Mouse (Mus musculus) layer of hippocampus, postnatal 10 days (tissue): ENCODE measurements around the gene Foxs1. TPM values are rescaled to one million over a fixed set of nuclear protein-coding genes. Genes with fewer than 3 reads are reported as not detected.

Experiments
- DNase-seq, 2 experiments: peaks; one replicate each; pipeline ENCODE4 v3.0.0; 2021; ENCODE audit warnings: low spot score in 2 of 2
- total RNA-seq, 2 experiments: library from RNA; stranded (reverse); gene quantifications; 2 replicates each; pipeline ENCODE4 v1.2.3; 2021

Gene Foxs1
- total RNA-seq, 2 experiments from 2014 or later: 1.5 TPM

DNA sequence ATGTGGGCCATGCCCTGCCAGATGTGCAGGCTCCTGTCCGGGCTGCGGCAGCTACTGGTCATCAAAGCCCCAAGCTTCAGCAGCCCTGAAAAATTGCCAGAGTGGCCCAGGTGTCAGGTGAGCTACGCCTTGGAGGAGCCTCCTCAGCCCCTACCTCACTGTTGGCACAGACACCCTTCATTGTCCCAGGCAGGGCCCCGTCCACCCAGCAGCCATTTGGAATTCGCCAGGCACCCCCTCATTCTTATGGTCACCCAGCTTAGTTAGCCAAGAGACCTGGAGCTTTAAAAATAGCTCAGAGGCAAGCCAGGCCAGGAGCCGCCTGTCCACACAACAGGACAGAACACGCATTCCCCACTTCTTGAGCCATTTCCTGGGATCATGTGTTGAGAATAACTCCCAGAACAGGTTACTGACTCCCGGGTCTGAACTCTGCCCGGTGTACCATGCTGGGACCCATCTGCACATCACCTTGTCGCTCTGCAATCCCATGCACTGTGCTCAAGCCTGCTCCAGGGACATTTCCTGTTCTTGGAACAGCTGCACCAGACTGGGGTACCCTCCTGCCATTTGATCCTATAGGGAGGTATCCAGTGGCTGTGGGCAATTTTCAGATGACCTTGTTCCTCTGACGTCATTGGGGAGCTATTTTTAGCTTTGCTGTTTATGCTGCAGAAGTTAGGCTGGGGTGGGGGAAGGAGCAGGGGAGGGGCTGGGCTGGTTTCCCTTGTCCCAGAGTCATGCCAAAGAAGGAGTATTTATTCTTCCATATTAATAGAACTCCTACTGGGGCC is 27.8 kb downstream of the Foxs1 start:
- no peak for DNase-seq

DNA sequence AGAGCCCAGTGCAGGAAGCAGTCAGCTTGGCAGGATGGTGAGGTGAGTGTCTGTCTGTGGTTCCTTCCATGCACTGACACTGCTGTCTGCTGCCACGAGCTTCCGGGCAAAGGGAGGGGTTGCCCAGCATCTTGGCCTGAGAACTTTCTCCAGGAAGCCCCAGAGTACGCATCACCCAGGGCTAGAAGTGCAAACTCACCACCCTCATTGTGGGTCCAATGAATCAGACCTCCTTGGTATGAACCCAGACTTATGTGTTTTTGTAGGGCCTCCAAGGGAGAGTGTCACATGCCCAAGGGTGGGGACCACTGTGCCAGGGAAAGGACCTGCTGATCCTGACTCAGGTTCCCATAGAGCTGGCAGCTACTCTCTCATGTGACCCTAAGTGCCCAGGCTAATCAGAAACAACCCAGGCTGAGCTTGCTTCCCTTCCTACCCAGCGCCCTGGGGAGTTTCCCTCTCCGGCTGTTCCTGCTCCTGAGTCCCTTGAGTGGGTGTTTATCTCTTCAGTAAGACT is 28.8 kb downstream of the Foxs1 start:
- no peak for DNase-seq

DNA sequence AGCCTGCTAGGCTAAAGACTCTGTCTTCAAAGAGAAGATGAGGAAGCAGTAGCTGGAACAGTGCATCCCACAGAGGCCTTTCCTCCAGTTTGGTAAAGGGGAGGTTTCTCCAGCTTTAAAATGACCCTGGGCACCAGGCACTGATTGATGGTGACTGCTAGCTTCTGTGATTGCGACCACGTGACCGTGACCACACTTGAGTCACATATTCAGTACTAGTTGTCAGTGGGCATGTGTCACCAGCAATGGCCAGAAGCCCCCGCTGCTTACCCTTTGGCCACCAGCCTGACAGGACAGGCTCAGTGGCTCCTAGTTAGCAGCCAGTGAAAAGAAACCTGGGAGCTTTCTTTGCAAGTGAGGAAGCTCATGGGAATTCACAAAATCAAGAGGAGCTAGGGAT is 29.4 kb downstream of the Foxs1 start:
- DNase-seq: no peak

DNA sequence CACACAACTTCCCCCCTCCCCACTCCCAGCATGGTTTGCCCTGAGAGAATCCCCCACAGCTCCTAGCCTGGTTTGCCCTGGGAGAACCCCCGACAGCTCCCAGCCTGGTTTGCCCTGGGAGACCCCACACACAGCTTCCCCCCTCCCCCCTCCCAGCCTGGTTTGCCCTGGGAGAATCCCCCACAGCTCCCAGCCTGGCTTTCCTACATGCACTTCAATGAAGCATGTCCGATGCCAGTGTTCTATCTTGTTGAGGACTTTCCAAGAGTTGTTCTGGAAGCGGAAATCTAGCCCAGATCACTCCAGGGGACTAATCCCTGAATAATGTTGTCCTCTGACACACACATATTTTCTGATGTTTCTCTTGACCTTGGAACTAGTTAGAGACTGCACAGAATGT is 30.4 kb downstream of the Foxs1 start:
- no peak for DNase-seq

DNA sequence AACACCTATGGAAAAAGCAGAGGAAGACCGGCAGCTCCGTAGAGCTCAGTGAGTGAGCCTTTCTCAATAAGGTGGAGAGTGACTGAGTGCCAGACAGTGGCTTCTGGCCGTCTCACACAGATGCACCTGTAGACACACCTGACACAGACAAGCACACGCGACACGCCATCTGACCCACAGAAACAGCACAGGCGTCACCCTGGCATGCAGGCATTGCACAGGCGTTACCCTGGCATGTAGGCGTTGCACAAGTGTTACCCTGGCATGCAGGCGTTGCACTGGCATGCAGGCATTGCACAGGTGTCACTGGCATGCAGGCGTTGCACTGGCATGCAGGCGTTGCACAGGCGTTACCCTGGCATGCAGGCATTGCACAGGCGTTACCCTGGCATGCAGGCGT is 31.7 kb downstream of the Foxs1 start:
- no peak for DNase-seq

GRCm38 (mm10) chr2:152899011-152899410 is 34.0 kb downstream of the Foxs1 start:
- DNase-seq: no peak

GRCm38 (mm10) chr2:152896926-152897325 is 36.1 kb downstream of the Foxs1 start:
- no peak for DNase-seq

GRCm38 (mm10) chr2:152895834-152896233 is 37.2 kb downstream of the Foxs1 start:
- no peak for DNase-seq

DNA sequence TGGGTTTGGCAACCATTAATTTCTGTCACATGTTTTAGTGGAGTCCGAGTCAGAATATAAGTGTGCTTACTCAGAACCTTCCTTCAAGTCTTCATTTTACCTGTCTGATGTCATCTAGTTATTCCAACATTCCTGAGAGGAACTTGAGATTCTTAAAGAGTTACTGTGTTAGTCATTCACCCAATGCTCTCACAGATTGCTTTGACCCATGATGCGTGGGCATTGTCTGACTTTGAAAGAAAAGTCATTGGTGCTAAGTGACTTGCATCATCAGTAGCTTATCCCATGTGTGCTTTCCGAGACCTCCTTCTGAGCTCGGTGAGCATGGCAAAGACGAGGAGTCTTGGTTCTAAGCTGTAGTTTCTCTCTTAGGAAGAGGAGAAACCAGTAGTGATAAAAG is 44.2 kb downstream of the Foxs1 start:
- DNase-seq: no peak

DNA sequence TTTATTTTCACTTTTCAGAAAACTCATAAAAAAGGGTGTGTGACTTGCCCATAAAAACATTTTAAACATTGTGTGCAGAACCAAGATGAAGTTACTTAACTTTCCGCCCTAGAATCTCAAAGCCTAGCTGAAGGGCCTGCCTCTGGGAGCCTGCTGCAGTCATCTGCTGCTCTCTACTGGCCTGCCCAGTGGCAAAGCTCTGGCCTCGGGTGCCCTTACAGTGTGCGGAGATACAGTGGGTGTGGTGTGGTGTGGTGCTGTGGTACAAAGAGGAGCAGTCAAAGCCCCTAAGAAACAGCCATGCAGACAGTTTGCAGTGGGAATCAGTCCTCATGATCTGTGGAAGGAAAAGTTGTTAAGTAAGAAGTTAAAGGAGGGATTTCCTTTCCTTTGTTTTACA is 45.8 kb downstream of the Foxs1 start:
- DNase-seq: no peak

DNA sequence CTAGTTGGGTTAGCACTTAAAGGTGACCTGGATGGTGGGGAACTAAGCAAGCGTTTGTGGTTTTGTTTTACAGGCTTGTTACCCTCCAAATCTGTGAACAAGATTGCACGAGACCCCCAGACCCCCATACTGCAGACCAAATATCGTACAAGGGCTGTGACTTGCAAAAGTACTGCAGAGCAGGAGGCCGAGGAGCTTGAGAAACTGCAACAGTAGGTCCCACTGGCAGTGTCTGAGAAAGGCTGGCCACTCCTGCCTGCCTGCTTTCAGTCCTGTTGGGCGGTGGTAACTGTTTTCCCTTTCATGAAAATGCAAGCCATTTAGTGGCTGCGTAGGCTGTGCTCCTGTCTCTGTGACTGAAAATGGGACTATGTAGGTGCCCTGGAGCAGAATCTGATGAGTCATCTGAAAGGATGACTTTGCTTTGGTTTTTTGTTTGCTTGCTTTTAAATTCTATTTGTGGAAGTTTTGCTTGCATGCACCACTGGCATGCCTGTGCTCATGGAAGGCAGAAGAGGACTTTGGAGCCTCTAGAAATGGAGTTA is 48.8 kb downstream of the Foxs1 start:
- no peak for DNase-seq

Other genes with a start within 250 kb of the Foxs1 start
- 10 to 100 TPM; 25.3 to 25.7 TPM for gene Mcts2, start 246.2 kb downstream of the Foxs1 start, total RNA-seq
- gene Id1, start 197.0 kb downstream of the Foxs1 start, total RNA-seq: 10 to 100 TPM; 29.0 to 31.2 TPM
- 1 to 10 TPM; 2.1 to 2.5 TPM for gene Cox4i2, start 179.0 kb downstream of the Foxs1 start, total RNA-seq
- 100 to 1,000 TPM; 109 to 117 TPM for gene Bcl2l1, start 101.5 kb downstream of the Foxs1 start, total RNA-seq
- 1 to 10 TPM; 5.9 to 6.6 TPM for gene Tpx2, start 85.2 kb downstream of the Foxs1 start, total RNA-seq
- gene Mylk2, start 21.9 kb downstream of the Foxs1 start, total RNA-seq: not detected
- gene Dusp15, start 18.5 kb upstream of the Foxs1 start, total RNA-seq: 10 to 100 TPM; 21.4 to 24.0 TPM
- gene Ttll9, start 29.3 kb upstream of the Foxs1 start, total RNA-seq: 1 to 10 TPM; 2.6 to 3.4 TPM
- gene Pdrg1, start 82.2 kb upstream of the Foxs1 start, total RNA-seq: 10 to 100 TPM; 42.9 to 57.5 TPM
- 1 to 10 TPM; 5.7 to 6.3 TPM for gene Xkr7, start 98.6 kb upstream of the Foxs1 start, total RNA-seq
- gene Ccm2l, start 132.7 kb upstream of the Foxs1 start, total RNA-seq: 1 to 10 TPM; 6.8 to 9.8 TPM
- gene Hck, start 175.3 kb upstream of the Foxs1 start, total RNA-seq: 1 to 10 TPM; 2.6 to 3.2 TPM
- gene Tm9sf4, start 228.1 kb upstream of the Foxs1 start, total RNA-seq: 100 to 1,000 TPM in 1 of 2 experiments, 10 to 100 TPM in 1; 87.7 to 110 TPM